Mouse (Mus musculus) embryonic facial prominence, embryonic 15.5 days (tissue): ENCODE measurements around the gene Cd302. TPM values are rescaled to one million over a fixed set of nuclear protein-coding genes. Genes with fewer than 3 reads are reported as not detected.

Experiments used
- ATAC-seq: fragments of 200-750 bp; cut with Nextera tagmentation; 2 replicates; pipeline ENCODE4 v1.8.0; 2017; ENCODE audit warnings: low read depth, moderate TSS enrichment; ENCODE audit not compliant: insufficient number of reproducible peaks, low FRiP score, low TSS enrichment
- H3K27ac ChIP-seq: fragments of 300-500 bp; sonication (generic); replicated peaks from 2 replicates; pipeline ENCODE4 v1.5.1; 2015; ENCODE audit warnings: mild to moderate bottlenecking, inconsistent platforms
- H3K27me3 ChIP-seq: fragments of 300-500 bp; sonication (generic); 2 replicates; pipeline ENCODE4 v1.6.1; 2015; ENCODE audit warnings: inconsistent platforms
- H3K36me3 ChIP-seq: fragments of 300-500 bp; sonication (generic); 2 replicates; pipeline ENCODE4 v1.6.1; 2015; ENCODE audit warnings: mild to moderate bottlenecking, inconsistent platforms
- H3K4me1 ChIP-seq: fragments of 300-500 bp; sonication (generic); 2 replicates; pipeline ENCODE4 v1.6.1; 2015; ENCODE audit warnings: inconsistent platforms
- H3K4me2 ChIP-seq: fragments of 300-500 bp; sonication (generic); replicated peaks from 2 replicates; pipeline ENCODE4 v1.6.1; 2015; ENCODE audit warnings: mild to moderate bottlenecking, inconsistent platforms
- H3K4me3 ChIP-seq: fragments of 300-500 bp; sonication (generic); replicated peaks from 2 replicates; pipeline ENCODE4 v1.5.1; 2015; ENCODE audit warnings: mild to moderate bottlenecking, inconsistent platforms
- H3K9ac ChIP-seq: fragments of 300-500 bp; sonication (generic); 2 replicates; pipeline ENCODE4 v1.6.1; 2015; ENCODE audit warnings: inconsistent platforms
- H3K9me3 ChIP-seq: fragments of 300-500 bp; sonication (generic); replicated peaks from 2 replicates; pipeline ENCODE4 v1.6.1; 2016; ENCODE audit warnings: inconsistent platforms
- WGBS: fragments of 180-500 bp; shearing (Covaris S2); methylation state at CpG from one replicate; pipeline ENCODE4 v1.1.7; 2015; 5-methylcytosine and 5-hydroxymethylcytosine counted together
- polyA plus RNA-seq: library from polyadenylated mRNA; unstranded; fragments of >200 nt; fragmentation: Nextera tagmentation; extraction: Ambion mirVana; gene quantifications from 2 replicates; pipeline ENCODE4 v1.2.1, GENCODE M21; 2015

Cd302 gene
- polyA plus RNA-seq, 1 experiment from 2014 or later: 53.1 TPM

- peaks cover 37% of the 10 kb centered on the region for H3K36me3 ChIP-seq
- ATAC-seq: no peak
- H3K4me3 ChIP-seq: no peak overlapping the region
- no peaks in the 10 kb centered on the region for H3K27me3 ChIP-seq
- H3K9ac ChIP-seq: no peak overlapping the region
- H3K9me3 ChIP-seq: no peaks in the 10 kb centered on the region; the same call in 1 of the 2 replicates
- H3K4me1 ChIP-seq: no peaks in the 10 kb centered on the region
- H3K27ac ChIP-seq: no peak overlapping the region
- H3K4me2 ChIP-seq: no peak overlapping the region
These were observed 30.8 kb downstream of the Cd302 start for GRCm38 (mm10) chr2:60253506-60253905.

- no peak for ATAC-seq
- Histone ChIP-seq H3K27me3 (no peaks in the 10 kb centered on the region), H3K4me1 (no peaks in the 10 kb centered on the region), H3K4me2 (no peak overlapping the region), H3K9ac (no peak overlapping the region), H3K4me3 (no peak overlapping the region), H3K9me3 (no peaks in the 10 kb centered on the region; the same call in 1 of the 2 replicates), H3K27ac (no peak overlapping the region), H3K36me3 (peaks cover 33% of the 10 kb centered on the region)
- 82% methylated on average over 4 of the region's 4 CpGs for WGBS
These were observed 31.5 kb downstream of the Cd302 start for GRCm38 (mm10) chr2:60252782-60253181.

GRCm38 (mm10) chr2:60234506-60234905 lies 49.8 kb downstream of the Cd302 start:
- no peak overlapping the region for H3K27ac ChIP-seq
- no peaks in the 10 kb centered on the region for H3K9me3 ChIP-seq
- H3K4me3 ChIP-seq: no peak overlapping the region
- H3K4me1 ChIP-seq: no peaks in the 10 kb centered on the region
- ATAC-seq: no peak
- no peak overlapping the region for H3K4me2 ChIP-seq
- no peaks in the 10 kb centered on the region for H3K27me3 ChIP-seq
- peaks cover 48% of the 10 kb centered on the region for H3K36me3 ChIP-seq
- no peak overlapping the region for H3K9ac ChIP-seq
- WGBS: 65% methylated on average over 7 of the region's 7 CpGs

- Histone ChIP-seq H3K4me1 (no peaks in the 10 kb centered on the region), H3K4me3 (no peak overlapping the region), H3K27me3 (no peaks in the 10 kb centered on the region), H3K9ac (no peak overlapping the region), H3K36me3 (peaks cover 37% of the 10 kb centered on the region), H3K9me3 (no peaks in the 10 kb centered on the region), H3K27ac (no peak overlapping the region), H3K4me2 (no peak overlapping the region)
- no peak for ATAC-seq
- WGBS: 57% methylated on average over 2 of the region's 2 CpGs
These were observed 51.1 kb downstream of the Cd302 start for GRCm38 (mm10) chr2:60233147-60233546.

- Histone ChIP-seq H3K4me2 (no peak overlapping the region), H3K4me1 (no peaks in the 10 kb centered on the region), H3K9ac (no peak overlapping the region), H3K36me3 (peaks cover 25% of the 10 kb centered on the region), H3K27me3 (no peaks in the 10 kb centered on the region), H3K27ac (no peak overlapping the region), H3K9me3 (no peaks in the 10 kb centered on the region), H3K4me3 (no peak overlapping the region)
- ATAC-seq: no peak
- WGBS: 90% methylated on average over 2 of the region's 2 CpGs
These were observed 53.9 kb downstream of the Cd302 start for GRCm38 (mm10) chr2:60230361-60230760.

GRCm38 (mm10) chr2:60228470-60228869 lies 55.8 kb downstream of the Cd302 start:
- Histone ChIP-seq H3K9me3 (no peaks in the 10 kb centered on the region), H3K36me3 (peaks cover 15% of the 10 kb centered on the region), H3K27me3 (no peaks in the 10 kb centered on the region), H3K4me1 (0 out of 2 replicates have a peak, but pooled peaks cover 3% of the 10 kb centered on the region), H3K4me2 (no peak overlapping the region), H3K9ac (no peak overlapping the region), H3K4me3 (no peak overlapping the region), H3K27ac (no peak overlapping the region)
- WGBS: 70% methylated on average over 1 of the region's 1 CpGs
- ATAC-seq: no peak

GRCm38 (mm10) chr2:60223489-60223888 lies 60.8 kb downstream of the Cd302 start:
- Histone ChIP-seq H3K27ac (no peak overlapping the region), H3K27me3 (no peaks in the 10 kb centered on the region), H3K9ac (no peak overlapping the region), H3K4me1 (0 out of 2 replicates have a peak, but pooled peaks cover 10% of the 10 kb centered on the region), H3K36me3 (no peaks in the 10 kb centered on the region), H3K4me3 (no peak overlapping the region), H3K9me3 (no peaks in the 10 kb centered on the region), H3K4me2 (no peak overlapping the region)
- 67% methylated on average over 1 of the region's 1 CpGs for WGBS
- no peak for ATAC-seq

- Histone ChIP-seq H3K36me3 (no peaks in the 10 kb centered on the region), H3K27me3 (no peaks in the 10 kb centered on the region), H3K27ac (no peak overlapping the region), H3K4me1 (0 out of 2 replicates have a peak, but pooled peaks cover 15% of the 10 kb centered on the region), H3K9me3 (no peaks in the 10 kb centered on the region), H3K4me3 (no peak overlapping the region), H3K4me2 (no peak overlapping the region), H3K9ac (no peak overlapping the region)
- no peak for ATAC-seq
- WGBS: 49% methylated on average over 2 of the region's 2 CpGs
These were observed 62.3 kb downstream of the Cd302 start for GRCm38 (mm10) chr2:60221954-60222353.

GRCm38 (mm10) chr2:60221236-60221635 lies 63.1 kb downstream of the Cd302 start:
- no peak for ATAC-seq
- H3K4me1 ChIP-seq: peaks cover 18% of the 10 kb centered on the region; the same call in 1 of the 2 replicates
- no peak overlapping the region for H3K4me2 ChIP-seq
- 65% methylated on average over 6 of the region's 6 CpGs for WGBS
- no peaks in the 10 kb centered on the region for H3K27me3 ChIP-seq
- no peak overlapping the region for H3K4me3 ChIP-seq
- H3K9ac ChIP-seq: no peak overlapping the region
- H3K36me3 ChIP-seq: no peaks in the 10 kb centered on the region
- no peaks in the 10 kb centered on the region for H3K9me3 ChIP-seq
- no peak overlapping the region for H3K27ac ChIP-seq

- Histone ChIP-seq H3K36me3 (no peaks in the 10 kb centered on the region), H3K4me3 (no peak overlapping the region), H3K4me1 (peaks cover 18% of the 10 kb centered on the region), H3K4me2 (no peak overlapping the region), H3K9ac (no peak overlapping the region), H3K27me3 (no peaks in the 10 kb centered on the region), H3K9me3 (no peaks in the 10 kb centered on the region), H3K27ac (no peak overlapping the region)
- no peak for ATAC-seq
- 84% methylated on average over 6 of the region's 6 CpGs for WGBS
These were observed 66.7 kb downstream of the Cd302 start for GRCm38 (mm10) chr2:60217620-60218019.

- 79% methylated on average over 4 of the region's 4 CpGs for WGBS
These were observed 67.6 kb downstream of the Cd302 start for GRCm38 (mm10) chr2:60216547-60217153.

GRCm38 (mm10) chr2:60214683-60215082 lies 69.6 kb downstream of the Cd302 start:
- no peak overlapping the region for H3K4me3 ChIP-seq
- no peaks in the 10 kb centered on the region for H3K9me3 ChIP-seq
- no peak overlapping the region for H3K4me2 ChIP-seq
- WGBS: 92% methylated on average over 2 of the region's 2 CpGs
- no peak overlapping the region for H3K27ac ChIP-seq
- peaks cover 27% of the 10 kb centered on the region for H3K4me1 ChIP-seq
- ATAC-seq: no peak
- H3K9ac ChIP-seq: no peak overlapping the region
- no peaks in the 10 kb centered on the region for H3K27me3 ChIP-seq
- H3K36me3 ChIP-seq: 0 out of 2 replicates have a peak, but pooled peaks cover 5% of the 10 kb centered on the region

More at GRCm38 (mm10) chr2:60216547-60217153, 67.6 kb downstream of the Cd302 start:
- no peaks in the 10 kb centered on the region for H3K27me3 ChIP-seq
- H3K9ac ChIP-seq: no peak overlapping the region
- no peak overlapping the region for H3K4me2 ChIP-seq
- no peak overlapping the region for H3K4me3 ChIP-seq
- 0 out of 2 replicates have a peak, but pooled peaks cover 3% of the 10 kb centered on the region for H3K36me3 ChIP-seq
- no peak for ATAC-seq
- no peaks in the 10 kb centered on the region for H3K9me3 ChIP-seq
- H3K27ac ChIP-seq: no peak overlapping the region
- H3K4me1 ChIP-seq: peaks cover 24% of the 10 kb centered on the region
